Mouse (Mus musculus) G1E (cell line): ENCODE measurements around the gene Tnip3.

Experiments
- CTCF ChIP-seq: IDR thresholded peaks from 2 replicates; pipeline ENCODE4 v1.5.1; 2012; ENCODE audit warnings: low read depth, low read length, inconsistent platforms, mixed read lengths
- GATA1 ChIP-seq: IDR thresholded peaks from 2 replicates; pipeline ENCODE4 v1.6.1; 2012; ENCODE audit warnings: borderline replicate concordance, low read length, inconsistent platforms, mixed read lengths
- POLR2AphosphoS5 ChIP-seq: IDR thresholded peaks from 2 replicates; pipeline ENCODE4 v1.6.1; 2012; ENCODE audit warnings: low read depth, low read length, inconsistent platforms; ENCODE audit not compliant: insufficient replicate concordance
- TAL1 ChIP-seq: conservative IDR thresholded peaks from 2 replicates; pipeline ENCODE4 v1.6.1; 2012; ENCODE audit warnings: low read depth, low read length, inconsistent platforms, mixed read lengths

DNA sequence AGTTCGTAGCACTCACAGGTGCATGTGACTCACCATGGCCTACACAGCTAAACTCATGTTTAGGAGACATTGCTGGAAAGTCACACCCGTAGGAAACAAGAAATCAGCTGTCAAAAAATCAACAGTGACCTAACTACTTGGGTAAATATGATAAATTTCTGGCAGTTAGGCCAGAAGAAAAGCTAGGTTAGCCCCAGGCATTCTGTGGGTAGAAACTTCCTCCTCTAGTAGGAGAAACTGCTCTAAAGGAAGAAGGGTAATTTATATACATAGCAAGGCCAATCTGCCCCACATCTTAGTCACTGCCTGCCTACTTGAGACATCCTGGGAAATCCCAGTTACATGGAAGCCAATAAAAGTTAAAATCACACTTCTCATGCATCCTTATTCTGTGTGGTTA is 64.9 kb downstream of the Tnip3 start:
- TF ChIP-seq GATA1, result no peak
- TF ChIP-seq CTCF, result no peak
- no peak for TF ChIP-seq TAL1
- no peak for TF ChIP-seq POLR2AphosphoS5
